Mouse (Mus musculus) skeletal muscle tissue, adult 2 months (tissue): ENCODE measurements around the gene Ckm.

Experiments used
- DNase-seq: peaks from one replicate; pipeline ENCODE4 v3.0.0-alpha.2; 2012; ENCODE audit warnings: low read depth, low spot score

The Ckm gene

GRCm38 (mm10) chr7:19388699-19389413 lies 15.7 kb upstream of the Ckm start:
- DNase-seq = no peak

DNA sequence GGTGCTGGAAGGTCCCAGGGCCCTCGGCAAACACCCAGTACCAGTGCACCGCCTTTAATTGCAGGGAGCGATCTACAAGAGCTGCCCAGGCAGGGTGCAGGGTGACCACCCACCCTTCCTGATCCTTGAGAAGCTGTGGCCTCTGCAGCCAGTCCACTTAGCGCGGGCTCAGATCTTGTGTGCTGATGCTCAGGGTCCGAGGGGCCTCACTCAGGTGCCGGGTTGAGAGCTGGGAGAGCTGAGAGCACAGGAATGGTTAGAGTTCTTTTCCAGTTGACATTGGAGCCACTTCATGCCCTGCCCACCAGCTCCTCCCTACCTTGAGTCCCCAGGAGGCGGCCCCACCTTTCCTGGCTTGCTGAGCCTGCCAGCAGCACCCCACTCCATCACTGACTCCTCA lies 10.1 kb upstream of the Ckm start:
- DNase-seq = no peak

DNA sequence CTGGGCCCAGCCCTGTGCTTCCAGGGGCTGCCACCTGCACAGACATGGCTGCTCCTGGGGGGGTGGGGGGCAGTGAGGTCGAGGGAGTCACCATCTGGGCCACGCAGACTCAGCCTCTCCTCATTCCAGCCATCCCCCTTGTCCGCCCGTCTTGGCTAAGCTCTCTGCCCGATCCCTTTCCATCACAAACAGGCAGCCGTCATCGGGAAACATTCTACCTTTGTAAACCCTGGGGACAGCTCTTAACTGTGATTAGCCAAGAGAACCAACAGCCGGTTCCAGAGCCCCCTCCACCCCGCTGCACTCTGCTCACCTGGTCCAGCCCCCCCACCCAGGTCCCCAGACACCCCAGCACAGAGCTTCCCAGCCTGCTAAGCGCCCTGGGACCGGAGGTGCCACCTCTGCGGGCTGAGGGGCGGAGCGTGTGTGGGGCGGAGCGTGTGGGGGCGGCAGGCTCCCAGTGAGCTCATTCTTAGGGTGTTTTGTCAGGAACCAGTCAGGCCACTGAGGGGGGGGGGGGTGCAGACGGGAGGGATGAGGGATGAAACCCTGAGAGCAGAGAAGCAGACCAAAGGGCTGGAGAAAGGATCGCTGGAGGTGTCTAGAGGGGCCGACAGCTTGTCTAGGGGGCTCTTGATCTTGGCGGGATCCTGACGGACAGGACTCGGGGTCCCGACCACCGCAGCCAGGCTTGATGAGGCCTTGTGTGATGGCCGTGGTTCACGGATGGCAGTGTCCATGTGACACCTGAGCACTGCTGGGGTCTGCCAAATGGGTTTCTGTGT lies 4.9 kb upstream of the Ckm start:
- no peak for DNase-seq

DNA sequence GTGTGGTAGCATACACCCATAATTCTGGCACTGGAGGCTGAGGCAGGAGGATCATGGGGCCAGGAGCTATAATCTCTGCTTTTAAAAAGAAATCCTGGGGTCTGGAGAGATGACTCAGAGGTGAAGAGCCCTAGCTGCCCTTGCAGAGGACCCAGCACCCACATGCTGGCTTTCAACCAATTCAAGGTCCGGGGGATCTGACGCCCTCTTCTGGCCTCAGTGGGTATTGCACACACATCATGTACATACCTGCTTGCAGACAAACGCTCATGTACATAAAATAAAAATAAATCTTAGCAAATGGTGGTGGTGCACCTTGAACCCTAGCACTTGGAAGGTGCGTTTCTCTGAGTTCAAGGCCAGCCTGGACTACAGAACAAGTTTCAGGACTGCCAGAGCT lies 3.6 kb upstream of the Ckm start:
- DNase-seq = no peak

GRCm38 (mm10) chr7:19402535-19403112 lies 2.0 kb upstream of the Ckm start:
- DNase-seq = no peak

GRCm38 (mm10) chr7:19403731-19404296 lies 762 bp upstream of the Ckm start, which contains the start of gene Klc3:
Gene Klc3 (minus strand): TSS chr7:19404104.
- no peak for DNase-seq

- DNase-seq = peak; percentile 70
These were observed 841 bp downstream of the Ckm start for GRCm38 (mm10) chr7:19405417-19405816.

DNA sequence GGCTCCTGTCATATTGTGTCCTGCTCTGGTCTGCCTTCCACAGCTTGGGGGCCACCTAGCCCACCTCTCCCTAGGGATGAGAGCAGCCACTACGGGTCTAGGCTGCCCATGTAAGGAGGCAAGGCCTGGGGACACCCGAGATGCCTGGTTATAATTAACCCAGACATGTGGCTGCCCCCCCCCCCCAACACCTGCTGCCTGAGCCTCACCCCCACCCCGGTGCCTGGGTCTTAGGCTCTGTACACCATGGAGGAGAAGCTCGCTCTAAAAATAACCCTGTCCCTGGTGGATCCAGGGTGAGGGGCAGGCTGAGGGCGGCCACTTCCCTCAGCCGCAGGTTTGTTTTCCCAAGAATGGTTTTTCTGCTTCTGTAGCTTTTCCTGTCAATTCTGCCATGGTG lies 5.2 kb downstream of the Ckm start:
- peak; percentile 90 for DNase-seq

DNA sequence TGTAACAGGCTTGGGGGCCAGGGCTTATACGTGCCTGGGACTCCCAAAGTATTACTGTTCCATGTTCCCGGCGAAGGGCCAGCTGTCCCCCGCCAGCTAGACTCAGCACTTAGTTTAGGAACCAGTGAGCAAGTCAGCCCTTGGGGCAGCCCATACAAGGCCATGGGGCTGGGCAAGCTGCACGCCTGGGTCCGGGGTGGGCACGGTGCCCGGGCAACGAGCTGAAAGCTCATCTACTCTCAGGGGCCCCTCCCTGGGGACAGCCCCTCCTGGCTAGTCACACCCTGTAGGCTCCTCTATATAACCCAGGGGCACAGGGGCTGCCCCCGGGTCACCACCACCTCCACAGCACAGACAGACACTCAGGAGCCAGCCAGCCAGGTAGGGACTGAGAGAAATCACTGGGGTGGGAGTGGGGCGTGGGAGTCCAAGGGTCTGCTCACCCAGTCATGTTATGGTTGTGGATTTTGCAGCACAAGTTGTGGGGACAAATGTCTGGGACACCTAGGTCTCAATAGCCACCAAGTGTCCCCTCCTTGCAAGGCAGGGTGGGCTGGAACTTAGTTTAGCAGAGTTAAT lies 6.3 kb downstream of the Ckm start:
- DNase-seq = peak; percentile 99

DNA sequence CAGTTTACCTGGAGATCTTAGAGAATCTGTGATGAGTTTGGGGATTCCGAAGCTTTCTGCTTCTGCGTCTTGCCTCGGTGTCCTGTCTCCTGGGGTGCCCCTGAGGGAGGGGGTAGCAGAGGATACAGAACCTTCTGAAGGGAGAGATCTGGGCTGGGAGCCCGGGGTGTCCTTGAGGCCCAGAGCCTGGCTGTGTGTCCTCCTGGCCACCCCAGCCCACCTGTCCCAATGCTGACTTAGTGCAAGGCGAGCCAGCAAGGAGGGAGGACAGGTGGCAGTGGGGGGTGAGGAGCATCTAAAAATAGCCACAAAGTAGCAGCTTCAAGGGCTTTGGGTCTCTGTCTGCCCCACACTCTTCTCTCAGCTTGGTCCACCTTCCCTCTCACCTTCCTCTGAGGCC lies 7.2 kb downstream of the Ckm start:
- peak; percentile 89 for DNase-seq

DNA sequence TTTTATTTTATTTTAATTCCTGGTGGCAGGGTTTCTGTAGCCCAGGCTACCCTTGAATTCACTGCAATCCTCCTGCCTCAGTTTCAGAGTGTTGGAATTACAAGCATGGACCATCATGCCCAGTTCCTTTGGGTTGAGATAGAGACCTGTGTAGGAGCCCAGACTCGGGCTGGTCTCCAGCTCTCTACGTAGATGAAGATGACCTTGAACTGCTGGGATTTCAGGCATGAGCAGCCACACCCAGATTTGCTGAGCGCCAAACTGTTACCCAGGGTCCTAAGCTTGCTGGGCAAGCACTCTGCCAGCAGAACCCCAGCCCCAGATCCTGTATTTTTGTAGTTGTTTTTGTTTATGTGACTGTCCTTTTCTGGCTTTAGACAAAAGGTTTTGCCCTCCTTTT lies 8.9 kb downstream of the Ckm start:
- DNase-seq = no peak

DNA sequence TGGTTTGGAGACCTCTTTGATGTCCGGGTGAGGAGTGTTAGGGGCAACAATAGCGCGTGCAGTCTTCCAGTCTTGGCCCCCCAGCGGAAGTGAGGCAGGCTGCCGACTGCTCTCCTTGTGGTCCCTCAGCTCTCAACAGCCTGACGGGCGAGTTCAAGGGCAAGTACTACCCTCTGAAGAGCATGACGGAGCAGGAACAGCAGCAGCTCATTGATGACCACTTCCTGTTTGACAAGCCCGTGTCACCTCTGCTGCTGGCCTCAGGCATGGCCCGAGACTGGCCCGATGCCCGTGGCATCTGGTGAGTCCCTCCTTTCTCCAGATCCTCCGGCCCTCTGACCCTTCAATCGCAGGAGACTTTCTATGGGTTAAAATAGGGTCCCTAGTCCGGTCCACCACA lies 12.0 kb downstream of the Ckm start:
- DNase-seq = no peak

GRCm38 (mm10) chr7:19420121-19420520 lies 15.5 kb downstream of the Ckm start:
- DNase-seq = no peak

- peak; percentile 80 for DNase-seq
These were observed 16.5 kb downstream of the Ckm start for GRCm38 (mm10) chr7:19420821-19421636.

DNA sequence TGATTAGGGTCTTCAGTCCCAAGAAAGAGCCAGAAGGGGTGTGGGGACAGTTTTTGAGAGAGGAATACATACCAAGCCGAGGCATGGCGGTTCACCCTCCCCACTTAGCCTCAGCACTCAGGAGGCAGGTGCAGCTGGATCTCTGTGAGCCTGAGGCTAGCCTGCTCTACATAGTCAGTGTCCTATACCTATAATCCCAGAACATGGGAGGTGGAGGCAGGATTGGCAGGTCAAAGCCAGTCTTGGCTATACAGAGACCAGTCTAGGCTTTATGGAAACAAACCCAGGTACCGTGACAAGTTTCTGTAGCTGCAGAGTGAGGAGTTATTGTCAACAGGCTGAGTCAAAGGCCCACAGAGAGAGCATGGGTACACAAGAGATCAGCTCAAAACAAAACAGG lies 18.5 kb downstream of the Ckm start:
- peak; percentile 87 for DNase-seq

GRCm38 (mm10) chr7:19424051-19424450 lies 19.5 kb downstream of the Ckm start:
- DNase-seq = peak; percentile 88

GRCm38 (mm10) chr7:19426349-19426748 lies 21.8 kb downstream of the Ckm start:
- DNase-seq = no peak

DNA sequence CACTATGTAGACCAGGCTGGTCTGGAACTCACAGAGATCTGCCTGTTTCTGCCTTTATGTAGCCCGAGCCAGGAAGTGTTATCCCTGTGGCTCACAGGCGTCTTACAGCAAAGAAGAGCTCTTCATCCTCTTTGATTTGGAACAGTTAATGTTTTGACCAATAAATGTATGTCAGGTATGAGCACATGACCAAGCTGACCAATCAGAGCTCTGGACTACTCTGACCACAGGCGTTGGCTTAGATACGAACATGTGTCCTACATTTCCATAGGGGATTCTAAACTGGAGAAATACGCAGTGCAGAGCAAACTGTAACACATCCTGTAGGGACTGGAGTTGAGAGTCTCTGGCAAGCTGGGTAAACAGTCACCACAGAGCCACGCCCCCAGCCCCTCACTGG lies 22.3 kb downstream of the Ckm start:
- no peak for DNase-seq

DNA sequence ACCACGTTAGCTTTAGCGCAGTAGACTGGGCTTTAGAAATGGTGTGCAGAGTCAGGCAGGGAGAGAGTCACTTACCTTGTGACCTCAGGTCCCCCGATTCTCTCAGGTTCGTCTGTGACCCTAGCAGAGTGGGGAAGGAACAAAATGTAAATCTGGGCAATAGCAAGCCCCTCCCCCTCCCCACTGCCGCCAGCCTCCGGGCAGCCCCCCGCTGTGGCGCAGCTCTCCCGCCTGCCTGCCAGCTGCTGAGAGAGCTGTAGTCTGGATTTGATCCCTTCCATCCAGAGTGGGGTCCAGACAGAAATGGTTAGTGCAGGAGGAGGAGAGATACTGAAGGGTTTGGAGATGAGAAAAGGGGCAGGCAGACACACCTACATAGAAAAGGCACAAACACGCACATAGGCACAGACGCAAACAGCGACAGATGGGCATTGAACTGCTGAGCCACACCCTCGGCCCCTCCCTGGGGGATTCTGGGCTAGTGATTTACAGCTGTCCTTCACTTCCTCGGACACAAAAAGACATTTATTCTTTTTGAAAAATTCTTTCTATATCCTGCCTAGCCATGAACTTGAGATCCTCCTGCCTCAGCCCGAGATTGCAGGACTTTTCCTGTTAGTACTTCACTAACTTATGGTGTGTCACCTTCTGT lies 23.5 kb downstream of the Ckm start:
- DNase-seq = no peak

DNA sequence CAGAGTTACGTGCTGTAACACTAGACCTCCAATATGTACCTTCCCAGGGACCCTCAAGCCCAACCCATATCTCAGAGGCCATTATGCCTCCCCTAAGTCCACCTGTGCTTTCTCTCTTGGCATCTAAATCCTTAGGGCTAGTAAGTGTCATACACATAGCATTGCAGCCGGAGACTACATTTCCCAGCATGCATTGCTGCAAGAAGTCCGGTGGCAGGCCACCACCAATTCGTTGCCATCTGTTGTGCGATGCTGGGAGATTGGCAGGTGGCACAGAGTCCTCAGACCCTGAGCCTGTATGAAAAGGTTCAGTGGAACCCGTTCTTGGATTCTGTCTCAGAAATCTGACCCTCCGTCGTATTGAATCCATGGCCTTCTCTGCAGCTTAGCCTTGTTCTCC lies 25.1 kb downstream of the Ckm start:
- no peak for DNase-seq

GRCm38 (mm10) chr7:19430402-19430801 lies 25.8 kb downstream of the Ckm start:
- DNase-seq = no peak
